Mouse (Mus musculus) forebrain, embryonic 16.5 days (tissue): Measurements from ENCODE around the gene Mrps11. TPM values are rescaled to one million over a fixed set of nuclear protein-coding genes. Genes with fewer than 3 reads are reported as not detected.

Source experiments
- polyA plus RNA-seq: library from polyadenylated mRNA; unstranded; fragments of >200 nt; fragmentation: Nextera tagmentation; extraction: Ambion mirVana; gene quantifications from 2 replicates; pipeline ENCODE4 v1.2.1, GENCODE M21; 2015

Gene Mrps11
- polyA plus RNA-seq, 1 experiment from 2014 or later, result 73.7 TPM

Other genes starting within 250 kb of the Mrps11 start
- 36.0 and 37.4 TPM in 2 replicates for gene Ntrk3, start 45.1 kb upstream of the Mrps11 start, polyA plus RNA-seq
- 51.9 and 52.9 TPM in 2 replicates for gene Mrpl46, start 412 bp downstream of the Mrps11 start, polyA plus RNA-seq
- 16.3 and 17.5 TPM in 2 replicates for gene Det1, start 64.1 kb downstream of the Mrps11 start, polyA plus RNA-seq
- gene Aen, start 112.7 kb downstream of the Mrps11 start, polyA plus RNA-seq, result 60.1 and 65.6 TPM in 2 replicates
- 2.0 TPM in 2 replicates for gene Isg20, start 130.3 kb downstream of the Mrps11 start, polyA plus RNA-seq